Mouse (Mus musculus): ENCODE data around the gene Cep128. TPM values are rescaled to one million over a fixed set of nuclear protein-coding genes. Genes with fewer than 3 reads are reported as not detected.

Gene Cep128
- polyA plus RNA-seq, 1 experiment from 2014 or later, result 4.0 TPM

DNA sequence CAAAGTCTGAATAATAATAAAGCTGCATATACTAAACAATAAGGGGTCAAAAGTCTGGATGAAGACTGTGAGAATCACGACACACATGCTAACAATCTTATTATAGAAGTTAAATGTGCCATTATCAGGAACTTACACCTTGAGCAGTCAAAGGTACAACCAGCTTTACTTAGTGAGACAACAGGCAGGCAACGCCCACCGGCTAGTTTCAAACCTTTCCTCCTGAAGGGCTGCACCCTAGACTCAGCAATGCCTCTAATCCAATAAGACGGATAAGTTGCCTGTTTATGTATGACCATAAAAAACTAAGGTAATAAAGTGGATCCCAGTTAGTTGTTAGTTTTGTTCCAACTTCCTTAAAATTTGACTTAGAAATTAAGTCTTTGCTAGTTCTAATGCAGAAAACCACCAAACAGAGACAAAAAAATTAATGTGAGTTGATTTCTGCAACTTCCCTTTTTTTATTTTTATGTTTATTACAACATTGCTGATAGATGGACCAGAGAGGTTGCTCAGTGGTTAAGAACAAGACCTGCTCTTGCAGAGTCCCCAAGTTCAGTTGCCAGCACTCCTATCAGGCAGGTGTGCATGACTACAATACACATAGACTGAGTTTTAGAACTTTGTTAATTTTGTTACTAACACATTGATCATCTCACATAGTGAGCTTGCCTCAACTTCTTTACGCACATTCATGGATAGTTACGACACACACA, 223.0 kb downstream of the Cep128 start:
- H3K9me3 ChIP-seq, result no peaks in the 10 kb centered on the region
- H3K9ac ChIP-seq, result no peak overlapping the region
- no peak overlapping the region for H3K27ac ChIP-seq
- H3K4me3 ChIP-seq, result no peak overlapping the region
- H3K27me3 ChIP-seq (replicated peaks), result no peaks in the 10 kb centered on the region
- no peak for ATAC-seq (replicated peaks)
- H3K4me1 ChIP-seq, result no peaks in the 10 kb centered on the region
- H3K4me2 ChIP-seq, result no peak overlapping the region
- 87% methylated on average over 6 of the region's 6 CpGs for WGBS
- H3K36me3 ChIP-seq (replicated peaks), result no peaks in the 10 kb centered on the region

DNA sequence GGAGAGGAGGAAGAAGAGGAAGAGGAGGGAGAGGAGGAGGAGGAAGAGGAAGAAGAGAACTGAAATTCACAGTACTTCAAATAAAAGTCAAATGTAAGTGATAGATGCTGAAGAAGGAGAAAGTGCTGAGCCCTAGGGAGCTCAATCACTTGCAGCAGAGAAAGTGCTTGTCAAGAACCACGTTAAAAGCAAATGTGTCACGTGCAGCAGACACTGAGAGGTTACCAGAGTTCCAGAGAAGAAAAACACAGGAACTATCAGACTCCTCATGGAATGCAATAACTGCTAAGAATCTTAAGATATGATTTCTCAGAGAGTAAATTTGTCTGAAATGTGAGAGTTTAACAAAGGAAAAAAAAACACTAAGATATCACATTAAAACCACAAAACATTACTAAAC, 225.7 kb downstream of the Cep128 start:
- Histone ChIP-seq H3K4me3 (no peak overlapping the region), H3K36me3 (replicated peaks) (no peaks in the 10 kb centered on the region), H3K9me3 (no peaks in the 10 kb centered on the region), H3K27me3 (replicated peaks) (no peaks in the 10 kb centered on the region), H3K9ac (no peak overlapping the region), H3K27ac (no peak overlapping the region), H3K4me1 (no peaks in the 10 kb centered on the region), H3K4me2 (no peak overlapping the region)
- WGBS, result 45% methylated on average over 2 of the region's 2 CpGs
- ATAC-seq (replicated peaks), result no peak

DNA sequence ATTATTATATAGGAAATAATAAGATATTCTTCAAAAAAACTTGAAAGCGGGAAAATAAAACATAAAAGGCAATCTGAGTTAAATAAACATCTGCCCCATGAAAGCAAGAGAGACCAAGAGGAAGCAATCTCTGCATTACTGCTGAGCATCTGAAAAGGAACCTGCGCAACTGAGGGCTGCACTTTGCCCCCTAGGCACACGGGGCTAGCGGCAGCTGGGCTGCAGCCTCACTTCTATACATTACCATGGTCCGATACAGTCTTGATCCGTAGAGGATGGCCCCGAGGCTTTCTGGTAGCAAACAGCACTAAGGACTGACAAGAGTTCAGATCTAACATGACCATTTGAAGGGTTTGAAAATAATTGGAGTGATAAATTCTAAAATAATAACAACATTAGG, 230.2 kb downstream of the Cep128 start:
- H3K27me3 ChIP-seq (replicated peaks), result no peaks in the 10 kb centered on the region
- WGBS, result 82% methylated on average over 7 of the region's 7 CpGs
- no peak overlapping the region for H3K4me2 ChIP-seq
- no peak overlapping the region for H3K9ac ChIP-seq
- no peak for ATAC-seq (replicated peaks)
- no peaks in the 10 kb centered on the region for H3K36me3 ChIP-seq (replicated peaks)
- H3K4me3 ChIP-seq, result no peak overlapping the region
- no peaks in the 10 kb centered on the region for H3K9me3 ChIP-seq
- H3K27ac ChIP-seq, result no peak overlapping the region
- H3K4me1 ChIP-seq, result no peaks in the 10 kb centered on the region

DNA sequence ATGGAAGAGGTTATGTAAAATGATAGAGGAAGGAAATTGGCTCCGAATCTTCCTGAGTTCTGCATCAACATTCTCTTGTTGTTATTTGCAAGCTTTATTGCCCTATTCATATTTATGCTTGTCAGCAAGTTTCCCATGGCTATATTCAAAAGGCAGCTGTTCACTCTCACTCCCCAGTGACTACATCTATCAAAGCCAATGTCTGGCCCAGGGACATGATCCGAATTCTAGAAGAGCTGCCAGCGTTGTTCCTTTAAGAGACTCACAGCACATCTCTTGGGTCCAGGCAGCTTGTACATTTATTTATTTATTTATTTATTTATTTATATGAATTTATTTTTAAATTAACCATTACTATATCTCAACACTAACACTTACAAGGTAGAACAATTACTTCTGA, 235.1 kb downstream of the Cep128 start:
- Histone ChIP-seq H3K9me3 (no peaks in the 10 kb centered on the region), H3K36me3 (replicated peaks) (no peaks in the 10 kb centered on the region), H3K9ac (no peak overlapping the region), H3K27ac (no peak overlapping the region), H3K27me3 (replicated peaks) (no peaks in the 10 kb centered on the region), H3K4me1 (no peaks in the 10 kb centered on the region), H3K4me3 (no peak overlapping the region), H3K4me2 (no peak overlapping the region)
- WGBS, result 66% methylated on average over 3 of the region's 3 CpGs
- no peak for ATAC-seq (replicated peaks)

DNA sequence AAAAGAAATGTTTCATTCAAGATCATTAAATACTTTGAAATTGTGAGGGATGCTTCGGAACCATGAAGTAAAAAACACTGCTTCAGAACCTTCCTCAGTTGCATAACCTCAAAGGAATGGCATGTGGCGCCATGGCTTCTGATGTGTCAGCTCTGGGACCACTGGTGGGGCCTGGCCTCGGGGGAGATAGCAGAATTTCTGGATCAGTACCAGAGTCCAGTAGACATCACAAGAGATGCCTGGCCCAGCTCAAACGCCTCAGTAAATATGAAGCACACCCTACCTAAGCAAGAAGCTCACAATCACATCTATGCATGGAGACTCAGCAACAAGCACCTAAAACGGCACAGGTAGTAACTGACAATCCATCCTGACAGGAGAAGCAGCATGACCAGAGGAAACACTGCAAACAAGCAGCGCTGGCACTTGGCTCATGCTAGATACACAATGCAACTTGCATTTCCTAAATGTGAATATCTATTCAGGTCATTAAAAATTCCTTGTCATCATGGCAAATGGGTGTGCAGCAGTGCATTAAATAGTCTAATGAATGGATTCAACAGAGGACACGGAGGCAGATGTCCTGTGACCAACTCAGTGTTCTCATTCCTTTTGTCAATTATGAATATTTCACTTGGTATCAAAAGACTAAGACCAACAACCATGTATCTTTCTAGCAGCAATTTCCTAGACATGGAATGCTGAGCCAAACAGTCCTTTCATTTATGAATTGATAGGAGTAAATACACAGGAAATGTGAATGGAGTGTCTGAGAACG, 249.3 kb downstream of the Cep128 start:
- H3K4me1 ChIP-seq, result no peaks in the 10 kb centered on the region
- H3K27me3 ChIP-seq (replicated peaks), result no peaks in the 10 kb centered on the region
- no peaks in the 10 kb centered on the region for H3K9me3 ChIP-seq
- H3K4me3 ChIP-seq, result no peak overlapping the region
- WGBS, result 80% methylated on average over 8 of the region's 8 CpGs
- no peak overlapping the region for H3K9ac ChIP-seq
- no peak overlapping the region for H3K27ac ChIP-seq
- H3K4me2 ChIP-seq, result no peak overlapping the region
- no peak for ATAC-seq (replicated peaks)
- no peaks in the 10 kb centered on the region for H3K36me3 ChIP-seq (replicated peaks)

DNA sequence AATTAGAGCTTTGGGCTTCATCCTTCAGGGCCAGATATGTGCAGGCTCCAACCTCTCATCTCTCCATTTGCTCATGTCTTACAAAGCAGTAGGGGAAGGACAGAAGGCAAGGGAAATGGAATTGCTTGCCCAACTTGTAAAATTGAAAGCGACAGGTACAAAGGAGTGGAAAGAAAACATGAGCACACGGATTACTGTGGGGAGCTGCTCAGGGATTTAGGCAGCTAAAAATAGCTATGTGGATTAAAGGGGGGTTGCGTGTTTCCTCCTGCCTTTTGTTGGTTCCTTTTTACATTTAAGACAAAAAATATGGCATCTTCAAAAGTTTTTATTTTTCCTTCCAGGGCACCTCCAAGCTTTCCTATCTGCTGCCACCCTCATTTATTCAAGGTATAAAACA, 269.2 kb downstream of the Cep128 start:
- H3K9me3 ChIP-seq, result no peaks in the 10 kb centered on the region
- no peak overlapping the region for H3K4me2 ChIP-seq
- H3K4me3 ChIP-seq, result no peak overlapping the region
- no peaks in the 10 kb centered on the region for H3K36me3 ChIP-seq (replicated peaks)
- no peaks in the 10 kb centered on the region for H3K4me1 ChIP-seq
- WGBS, result 30% methylated on average over 3 of the region's 3 CpGs
- no peak for ATAC-seq (replicated peaks)
- H3K27me3 ChIP-seq (replicated peaks), result no peaks in the 10 kb centered on the region
- H3K9ac ChIP-seq, result no peak overlapping the region
- no peak overlapping the region for H3K27ac ChIP-seq

DNA sequence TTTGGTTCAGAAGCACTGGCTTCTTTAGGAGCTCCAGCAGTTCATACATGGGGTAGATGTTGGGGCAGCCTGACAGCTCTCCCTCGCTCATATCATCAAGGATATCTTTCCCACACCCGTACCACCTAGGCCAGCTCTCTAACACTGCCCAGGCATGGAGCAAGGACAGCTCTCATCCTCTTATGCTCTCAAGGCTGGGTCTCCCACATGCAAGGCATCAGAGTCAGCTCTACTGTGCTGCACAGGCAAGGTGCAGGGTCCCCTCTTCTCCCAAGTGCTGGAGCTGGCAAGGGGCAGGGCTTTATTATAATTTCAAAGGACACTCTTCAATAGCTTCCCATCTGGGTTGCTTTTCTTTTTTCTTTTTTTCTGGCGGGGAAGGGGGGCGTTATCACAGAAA, 280.9 kb downstream of the Cep128 start:
- no peaks in the 10 kb centered on the region for H3K27me3 ChIP-seq (replicated peaks)
- peaks cover 3% of the 10 kb centered on the region; the same call in 1 of the 2 replicates for H3K4me1 ChIP-seq
- H3K4me2 ChIP-seq, result no peak overlapping the region
- no peaks in the 10 kb centered on the region for H3K9me3 ChIP-seq
- H3K36me3 ChIP-seq (replicated peaks), result no peaks in the 10 kb centered on the region
- no peak overlapping the region for H3K27ac ChIP-seq
- H3K9ac ChIP-seq, result no peak overlapping the region
- ATAC-seq (replicated peaks), result no peak
- H3K4me3 ChIP-seq, result no peak overlapping the region
- WGBS, result 46% methylated on average over 4 of the region's 4 CpGs

DNA sequence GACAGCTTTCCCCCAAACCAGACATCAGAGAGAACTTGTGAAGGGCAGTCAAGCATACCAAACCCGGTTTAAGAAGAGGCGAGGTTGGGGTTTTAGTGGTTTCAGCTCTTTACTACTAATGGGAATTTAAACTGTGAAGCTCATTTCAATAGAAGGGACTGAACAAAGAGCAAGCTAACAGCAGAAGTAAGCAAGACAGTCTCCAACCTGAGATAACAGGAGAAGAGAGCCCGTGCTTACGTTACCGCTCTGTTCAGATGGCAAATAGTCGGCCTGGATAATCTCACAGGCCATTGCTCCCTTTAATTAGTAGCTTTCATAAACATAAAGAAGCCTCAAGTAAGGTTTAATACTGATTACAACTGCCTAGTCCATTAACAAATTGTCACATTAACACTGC, 286.3 kb downstream of the Cep128 start:
- Histone ChIP-seq H3K4me1 (peaks cover 4% of the 10 kb centered on the region; the same call in 1 of the 2 replicates), H3K36me3 (replicated peaks) (no peaks in the 10 kb centered on the region), H3K9me3 (no peaks in the 10 kb centered on the region), H3K4me3 (no peak overlapping the region), H3K9ac (no peak overlapping the region), H3K27ac (no peak overlapping the region), H3K27me3 (replicated peaks) (no peaks in the 10 kb centered on the region), H3K4me2 (no peak overlapping the region)
- ATAC-seq (replicated peaks), result no peak
- WGBS, result 24% methylated on average over 6 of the region's 6 CpGs

DNA sequence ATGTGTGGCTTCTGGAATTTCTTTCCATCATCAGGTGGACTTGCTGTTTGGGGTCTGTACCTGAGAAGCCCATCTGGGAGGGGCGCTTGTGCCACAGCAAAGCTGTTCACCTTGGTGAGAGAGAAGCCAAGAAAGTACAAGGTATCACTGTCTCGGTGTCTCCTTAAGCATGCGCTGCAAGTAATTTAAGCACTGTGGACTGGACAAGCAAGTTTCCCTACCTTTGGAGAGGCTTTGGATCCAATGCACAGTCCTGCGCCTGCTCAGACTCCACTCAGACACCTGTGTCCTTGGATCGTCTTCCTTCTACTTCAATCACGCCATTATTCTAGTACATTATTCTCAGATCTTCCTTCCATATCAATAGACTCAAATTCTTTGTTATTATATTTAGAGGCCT, 288.0 kb downstream of the Cep128 start:
- no peak overlapping the region for H3K9ac ChIP-seq
- no peak overlapping the region for H3K4me2 ChIP-seq
- 96% methylated on average over 6 of the region's 6 CpGs for WGBS
- peaks cover 4% of the 10 kb centered on the region; the same call in 1 of the 2 replicates for H3K4me1 ChIP-seq
- no peak overlapping the region for H3K4me3 ChIP-seq
- H3K27me3 ChIP-seq (replicated peaks), result no peaks in the 10 kb centered on the region
- no peaks in the 10 kb centered on the region for H3K36me3 ChIP-seq (replicated peaks)
- H3K27ac ChIP-seq, result no peak overlapping the region
- no peak for ATAC-seq (replicated peaks)
- H3K9me3 ChIP-seq, result no peaks in the 10 kb centered on the region

DNA sequence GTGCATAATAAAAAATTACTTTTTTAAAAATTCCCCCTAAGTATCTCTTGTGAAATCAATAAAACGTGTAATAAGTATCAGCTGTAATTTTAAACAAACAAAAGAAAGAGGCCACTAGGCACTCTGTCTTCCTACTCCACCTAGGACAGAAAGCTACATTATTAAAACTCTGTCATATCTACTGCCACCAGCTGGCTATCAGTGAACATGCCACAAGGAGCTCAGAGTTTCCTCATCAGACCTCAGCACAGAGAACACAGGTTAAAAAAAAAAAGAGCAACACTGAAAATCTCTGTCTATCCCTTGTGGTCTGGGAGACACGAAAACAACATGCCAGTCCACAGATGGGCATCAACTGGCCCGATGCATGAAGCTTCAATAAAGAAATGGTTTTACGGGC, 295.9 kb downstream of the Cep128 start:
- Histone ChIP-seq H3K4me1 (0 out of 2 replicates have a peak, but pooled peaks cover 3% of the 10 kb centered on the region), H3K9me3 (no peaks in the 10 kb centered on the region), H3K27me3 (replicated peaks) (no peaks in the 10 kb centered on the region), H3K27ac (no peak overlapping the region), H3K9ac (no peak overlapping the region), H3K4me3 (no peak overlapping the region), H3K4me2 (no peak overlapping the region), H3K36me3 (replicated peaks) (no peaks in the 10 kb centered on the region)
- 86% methylated on average over 4 of the region's 4 CpGs for WGBS
- ATAC-seq (replicated peaks), result no peak

DNA sequence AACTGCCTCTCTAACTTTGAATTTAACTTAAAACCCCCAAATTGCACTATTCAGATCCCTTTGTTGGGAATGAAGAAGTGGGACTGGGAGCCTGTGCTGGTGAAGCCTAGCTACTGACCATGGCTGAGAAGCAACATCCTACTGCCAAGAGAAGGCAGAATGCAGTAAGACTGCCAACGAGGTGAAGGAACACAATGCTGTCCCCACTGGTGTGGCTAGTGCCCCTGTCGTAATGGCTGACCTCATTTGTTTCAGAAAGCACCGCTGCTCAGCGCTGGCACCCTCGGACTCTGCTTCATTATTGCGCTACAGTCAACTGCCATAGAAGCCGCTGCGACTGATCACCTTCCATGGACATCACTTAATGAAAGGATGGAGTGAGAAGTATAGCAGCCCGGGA, 298.2 kb downstream of the Cep128 start:
- ATAC-seq (replicated peaks), result no peak
- WGBS, result 87% methylated on average over 9 of the region's 9 CpGs

DNA sequence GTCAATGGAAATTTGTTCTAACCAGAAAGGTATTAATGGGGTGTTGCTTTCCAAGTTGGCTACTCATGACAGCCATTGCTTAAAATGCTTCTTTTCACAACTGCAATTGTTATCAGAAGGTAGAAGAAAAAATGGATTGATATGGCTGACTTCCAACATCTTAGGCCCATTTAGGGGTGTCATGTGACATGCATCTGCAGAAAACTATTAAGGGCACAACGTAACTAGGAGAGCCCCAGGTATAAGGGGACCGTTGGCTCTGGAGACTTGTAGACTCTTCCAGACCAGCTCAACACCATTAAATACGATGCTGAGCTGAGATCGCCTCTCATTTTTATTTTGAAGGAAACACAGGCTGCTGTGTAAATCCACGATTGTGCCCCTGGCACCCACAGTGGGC, 308.6 kb downstream of the Cep128 start:
- H3K9ac ChIP-seq, result no peak overlapping the region
- no peak overlapping the region for H3K4me3 ChIP-seq
- H3K27me3 ChIP-seq (replicated peaks), result no peaks in the 10 kb centered on the region
- no peak overlapping the region for H3K27ac ChIP-seq
- no peaks in the 10 kb centered on the region for H3K4me1 ChIP-seq
- H3K36me3 ChIP-seq (replicated peaks), result no peaks in the 10 kb centered on the region
- H3K4me2 ChIP-seq, result no peak overlapping the region
- no peaks in the 10 kb centered on the region for H3K9me3 ChIP-seq
- 97% methylated on average over 5 of the region's 5 CpGs for WGBS
- no peak for ATAC-seq (replicated peaks)

More for the DNA sequence above, 298.2 kb downstream of the Cep128 start:
- no peak overlapping the region for H3K4me2 ChIP-seq
- no peak overlapping the region for H3K4me3 ChIP-seq
- no peaks in the 10 kb centered on the region for H3K27me3 ChIP-seq (replicated peaks)
- H3K27ac ChIP-seq, result no peak overlapping the region
- H3K9me3 ChIP-seq, result no peaks in the 10 kb centered on the region
- no peaks in the 10 kb centered on the region for H3K36me3 ChIP-seq (replicated peaks)
- 0 out of 2 replicates have a peak, but pooled peaks cover 3% of the 10 kb centered on the region for H3K4me1 ChIP-seq
- no peak overlapping the region for H3K9ac ChIP-seq
